Mouse (Mus musculus) MEL (cell line): Measurements from ENCODE around the gene Casq1. TPM values are rescaled to one million over a fixed set of nuclear protein-coding genes. Genes with fewer than 3 reads are reported as not detected.

ENCODE experiments used
- DNase-seq: peaks from one replicate; pipeline ENCODE4 v3.0.0; 2011; ENCODE audit warnings: low read depth, low spot score
- H3K27ac ChIP-seq: 2 replicates; pipeline ENCODE4 v1.5.1; 2012; ENCODE audit warnings: low read depth, mild to moderate bottlenecking, control low read depth, low read length, moderate library complexity; ENCODE audit not compliant: control insufficient read depth
- H3K27me3 ChIP-seq, 2 experiments: fragments of 150-350 bp in 1 of 2; sonication (generic) in 1 of 2; 2 replicates each; pipeline ENCODE4 v1.6.1; 2012; ENCODE audit warnings: low read length in 2 of 2, mild to moderate bottlenecking in 2 of 2, improper control_type of control experiment in 1 of 2, moderate library complexity in 1 of 2; ENCODE audit not compliant: insufficient read depth in 2 of 2, control insufficient read depth in 1 of 2
- H3K36me3 ChIP-seq, 2 experiments: 2 replicates each; pipeline ENCODE4 v1.6.1; 2012 to 2014; ENCODE audit warnings: low read length in 2 of 2, improper control_type of control experiment in 1 of 2, inconsistent platforms in 1 of 2, mild to moderate bottlenecking in 1 of 2; ENCODE audit not compliant: insufficient read depth in 2 of 2, control insufficient read depth in 1 of 2
- H3K4me1 ChIP-seq, 2 experiments: fragments of 150-350 bp in 1 of 2; sonication (generic) in 1 of 2; 2 replicates each; pipeline ENCODE4 v1.6.1; 2012; ENCODE audit warnings: low read length in 2 of 2, improper control_type of control experiment in 1 of 2, mild to moderate bottlenecking in 1 of 2; ENCODE audit not compliant: insufficient read depth in 2 of 2, control insufficient read depth in 1 of 2
- H3K4me3 ChIP-seq, 2 experiments: fragments of 150-350 bp in 1 of 2; sonication (generic) in 1 of 2; 2 replicates each; pipeline ENCODE4 v1.5.1; 2012; ENCODE audit warnings: low read depth in 2 of 2, low read length in 2 of 2, mild to moderate bottlenecking in 2 of 2, moderate library complexity in 2 of 2, control low read depth in 1 of 2, improper control_type of control experiment in 1 of 2; ENCODE audit not compliant: control insufficient read depth in 1 of 2, insufficient read depth in 1 of 2
- H3K79me2 ChIP-seq: 2 replicates; pipeline ENCODE4 v1.6.1; 2012; ENCODE audit warnings: mild to moderate bottlenecking, low read length, moderate library complexity; ENCODE audit not compliant: control insufficient read depth, poor library complexity, insufficient read depth
- H3K9ac ChIP-seq: 2 replicates; pipeline ENCODE4 v1.6.1; 2012; ENCODE audit warnings: low read depth, mild to moderate bottlenecking, control low read depth, low read length, moderate library complexity; ENCODE audit not compliant: control insufficient read depth, poor library complexity, severe bottlenecking
- H3K9me3 ChIP-seq: fragments of 150-350 bp; sonication (generic); replicated peaks from 2 replicates; pipeline ENCODE4 v1.6.1; 2012; ENCODE audit warnings: mild to moderate bottlenecking, low read length, improper control_type of control experiment, moderate library complexity; ENCODE audit not compliant: insufficient read depth
- BHLHE40 ChIP-seq: IDR thresholded peaks from 2 replicates; pipeline ENCODE4 v1.6.1; 2012; ENCODE audit warnings: low read depth, mild to moderate bottlenecking, inconsistent platforms, low read length, improper control_type of control experiment, borderline replicate concordance
- CHD1 ChIP-seq: IDR thresholded peaks from 2 replicates; pipeline ENCODE4 v1.6.1; 2012; ENCODE audit warnings: low read depth, mild to moderate bottlenecking, inconsistent platforms, low read length, improper control_type of control experiment
- CTCF ChIP-seq, 3 experiments: IDR thresholded peaks in 2 of 3; conservative IDR thresholded peaks in 1 of 3; 2 replicates each; pipeline ENCODE4 v1.5.1; 2011 to 2012; ENCODE audit warnings: low read length in 3 of 3, low read depth in 2 of 3, mild to moderate bottlenecking in 2 of 3, improper control_type of control experiment in 1 of 3, inconsistent platforms in 1 of 3, mixed read lengths in 1 of 3, moderate library complexity in 1 of 3; ENCODE audit not compliant: control insufficient read depth in 1 of 3, insufficient read depth in 1 of 3, poor library complexity in 1 of 3, severe bottlenecking in 1 of 3
- E2F4 ChIP-seq: IDR thresholded peaks from 2 replicates; pipeline ENCODE4 v1.6.1; 2011; ENCODE audit warnings: low read depth, low read length, improper control_type of control experiment, borderline replicate concordance
- ELF1 ChIP-seq: IDR thresholded peaks from 2 replicates; pipeline ENCODE4 v1.6.1; 2014; ENCODE audit warnings: low read depth, mild to moderate bottlenecking, inconsistent platforms, low read length, improper control_type of control experiment, moderate library complexity
- EP300 ChIP-seq, 2 experiments: IDR thresholded peaks; 2 replicates each; pipeline ENCODE4 v1.6.1; 2011; ENCODE audit warnings: improper control_type of control experiment in 2 of 2, low read length in 2 of 2, low read depth in 1 of 2, mild to moderate bottlenecking in 1 of 2
- ETS1 ChIP-seq: IDR thresholded peaks from 2 replicates; pipeline ENCODE4 v1.6.1; 2012; ENCODE audit warnings: low read depth, mild to moderate bottlenecking, inconsistent platforms, low read length, improper control_type of control experiment, moderate library complexity
- GABPA ChIP-seq: IDR thresholded peaks from 2 replicates; pipeline ENCODE4 v1.6.1; 2012; ENCODE audit warnings: low read depth, mild to moderate bottlenecking, inconsistent platforms, low read length, improper control_type of control experiment, moderate library complexity
- KAT2A ChIP-seq: conservative IDR thresholded peaks from 2 replicates; pipeline ENCODE4 v1.6.1; 2012; ENCODE audit warnings: low read depth, low read length, improper control_type of control experiment, inconsistent platforms
- MAFK ChIP-seq: IDR thresholded peaks from 2 replicates; pipeline ENCODE4 v1.6.1; 2011; ENCODE audit warnings: low read depth, mild to moderate bottlenecking, low read length, improper control_type of control experiment, borderline replicate concordance
- MAZ ChIP-seq: IDR thresholded peaks from 2 replicates; pipeline ENCODE4 v1.6.1; 2012; ENCODE audit warnings: low read depth, mild to moderate bottlenecking, inconsistent platforms, low read length, improper control_type of control experiment
- MXI1 ChIP-seq: IDR thresholded peaks from 2 replicates; pipeline ENCODE4 v1.6.1; 2011; ENCODE audit warnings: mild to moderate bottlenecking, low read depth, low read length, improper control_type of control experiment
- MYC ChIP-seq: IDR thresholded peaks from 2 replicates; pipeline ENCODE4 v1.6.1; 2011; ENCODE audit warnings: low read depth, mild to moderate bottlenecking, low read length, improper control_type of control experiment, moderate library complexity
- NELFE ChIP-seq: IDR thresholded peaks from 2 replicates; pipeline ENCODE4 v1.6.1; 2011; ENCODE audit warnings: low read depth, low read length, improper control_type of control experiment
- NRF1 ChIP-seq: IDR thresholded peaks from 2 replicates; pipeline ENCODE4 v1.6.1; 2014; ENCODE audit warnings: low read depth, mild to moderate bottlenecking, inconsistent platforms, low read length, improper control_type of control experiment, moderate library complexity; ENCODE audit not compliant: poor library complexity, insufficient read depth, severe bottlenecking
- POLR2A ChIP-seq, 2 experiments: IDR thresholded peaks; 2 replicates each; pipeline ENCODE4 v1.6.1; 2011 to 2012; ENCODE audit warnings: low read length in 2 of 2, mild to moderate bottlenecking in 2 of 2, control low read depth in 1 of 2, improper control_type of control experiment in 1 of 2, low read depth in 1 of 2, moderate library complexity in 1 of 2; ENCODE audit not compliant: control insufficient read depth in 1 of 2, insufficient read depth in 1 of 2, poor library complexity in 1 of 2
- POLR2AphosphoS2 ChIP-seq: IDR thresholded peaks from 2 replicates; pipeline ENCODE4 v1.6.1; 2011; ENCODE audit warnings: low read length, improper control_type of control experiment
- RAD21 ChIP-seq: IDR thresholded peaks from 2 replicates; pipeline ENCODE4 v1.6.1; 2011; ENCODE audit warnings: mild to moderate bottlenecking, low read depth, low read length, improper control_type of control experiment
- SIN3A ChIP-seq: IDR thresholded peaks from 2 replicates; pipeline ENCODE4 v1.6.1; 2012; ENCODE audit warnings: low read length, improper control_type of control experiment, inconsistent platforms
- SMC3 ChIP-seq: IDR thresholded peaks from 2 replicates; pipeline ENCODE4 v1.6.1; 2011; ENCODE audit warnings: low read depth, low read length, improper control_type of control experiment
- TAL1 ChIP-seq: IDR thresholded peaks from 2 replicates; pipeline ENCODE4 v1.6.1; 2012; ENCODE audit warnings: mild to moderate bottlenecking, inconsistent platforms, low read length, moderate library complexity, mixed read lengths
- UBTF ChIP-seq: IDR thresholded peaks from 2 replicates; pipeline ENCODE4 v1.6.1; 2012; ENCODE audit warnings: low read depth, mild to moderate bottlenecking, inconsistent platforms, low read length, improper control_type of control experiment, moderate library complexity, borderline replicate concordance; ENCODE audit not compliant: insufficient read depth
- USF1 ChIP-seq: IDR thresholded peaks from 2 replicates; pipeline ENCODE4 v1.6.1; 2014; ENCODE audit warnings: low read depth, mild to moderate bottlenecking, inconsistent platforms, low read length, improper control_type of control experiment, moderate library complexity
- USF2 ChIP-seq, 2 experiments: IDR thresholded peaks; 2 replicates each; pipeline ENCODE4 v1.6.1; 2011 to 2012; ENCODE audit warnings: improper control_type of control experiment in 2 of 2, low read length in 2 of 2, borderline replicate concordance in 1 of 2, inconsistent platforms in 1 of 2, low read depth in 1 of 2, mild to moderate bottlenecking in 1 of 2; ENCODE audit not compliant: insufficient read depth in 1 of 2
- ZC3H11A ChIP-seq: IDR thresholded peaks from 2 replicates; pipeline ENCODE4 v1.6.1; 2012; ENCODE audit warnings: low read depth, mild to moderate bottlenecking, inconsistent platforms, low read length, improper control_type of control experiment
- ZKSCAN1 ChIP-seq: IDR thresholded peaks from 2 replicates; pipeline ENCODE4 v1.6.1; 2012; ENCODE audit warnings: low read depth, mild to moderate bottlenecking, inconsistent platforms, low read length, improper control_type of control experiment, moderate library complexity
- ZNF384 ChIP-seq: IDR thresholded peaks from 2 replicates; pipeline ENCODE4 v1.6.1; 2012; ENCODE audit warnings: low read depth, mild to moderate bottlenecking, inconsistent platforms, low read length, improper control_type of control experiment
- polyA plus RNA-seq, 2 experiments: library from polyadenylated mRNA; stranded (reverse) in 1 of 2; unstranded in 1 of 2; fragments of >175 nt in 1 of 2; fragments of >200 nt in 1 of 2; gene quantifications; 2 replicates each; pipeline versions ENCODE4 v1.2.1 to v1.2.4; 2012; ENCODE audit warnings: low replicate concordance in 2 of 2, low read depth in 1 of 2; ENCODE audit not compliant: insufficient read length in 2 of 2, insufficient read depth in 1 of 2, missing spikeins in 1 of 2
- total RNA-seq: library from RNA; depleted of rRNA; stranded (reverse); fragments of 300-350 nt; gene quantifications from 2 replicates; pipeline ENCODE4 v1.2.3, GENCODE M21; 2012

Gene Casq1
- total and polyA plus RNA-seq, 3 experiments, result 0.21 TPM; not detected in 2

DNA sequence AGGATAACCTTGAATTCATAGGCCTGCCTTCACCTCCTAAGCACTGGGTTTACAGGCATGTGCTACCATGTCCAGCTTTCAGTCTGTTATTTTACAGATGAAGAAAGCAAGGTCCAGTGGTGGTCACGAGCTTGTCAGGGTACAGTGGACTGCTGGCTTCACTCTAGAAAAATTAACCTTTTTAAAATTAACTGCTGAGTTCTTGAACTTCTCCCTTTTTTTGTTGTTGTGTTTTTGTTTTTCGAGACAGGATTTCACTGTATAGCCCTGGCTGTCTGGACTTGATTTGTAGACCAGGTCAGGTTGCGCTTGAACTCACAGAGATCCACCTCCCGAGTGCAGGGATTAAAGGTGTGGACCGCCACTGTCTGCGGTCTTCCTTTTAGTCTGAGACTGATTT is 56.7 kb downstream of the Casq1 start:
- no peaks in the 10 kb centered on the region for H3K9me3 ChIP-seq
- peaks cover 8% of the 10 kb centered on the region for H3K79me2 ChIP-seq
- TF ChIP-seq SMC3 (no peak), RAD21 (no peak), NRF1 (no peak), UBTF (no peak), USF2 (IDR thresholded peaks at IDR 0.05; ENCODE audit: borderline replicate concordance in 1 of 2, insufficient read depth in 1 of 2, low read depth in 1 of 2, low read length in 2 of 2) (no peak), BHLHE40 (no peak), EP300 (IDR thresholded peaks at IDR 0.05; ENCODE audit: low read depth in 1 of 2, low read length in 2 of 2) (no peak)
- no peak for DNase-seq
- H3K27ac ChIP-seq, result no peak overlapping the region
- H3K4me1 ChIP-seq, result peaks cover 6 to 11% of the 10 kb centered on the region in 2 experiments; a peak in 3 of 4 replicates
- no peak overlapping the region for H3K9ac ChIP-seq
- no peak overlapping the region for H3K4me3 ChIP-seq
- H3K27me3 ChIP-seq, result no peaks in the 10 kb centered on the region
- H3K36me3 ChIP-seq, result peaks cover 17 to 23% of the 10 kb centered on the region in 2 experiments

DNA sequence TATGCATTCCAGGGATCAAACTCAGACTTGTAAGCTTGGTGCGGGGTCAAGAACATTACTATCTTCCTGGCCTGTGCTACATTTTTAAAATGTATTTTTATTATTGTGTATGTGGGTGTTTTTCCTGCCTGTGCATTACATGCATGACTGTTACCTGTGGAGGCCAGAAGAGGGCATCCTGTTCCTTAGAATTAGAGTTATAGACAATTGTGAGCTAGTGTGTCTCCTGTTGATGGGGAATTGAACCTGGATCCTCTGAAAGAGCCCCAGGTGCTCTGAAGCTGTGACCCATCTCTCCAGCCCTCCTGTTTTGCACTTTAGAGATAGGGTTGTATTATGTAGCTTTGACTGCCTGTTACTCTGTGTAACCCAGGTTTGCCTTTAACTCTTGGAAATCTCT is 57.7 kb downstream of the Casq1 start:
- Histone ChIP-seq H3K9me3 (no peaks in the 10 kb centered on the region), H3K27me3 (no peaks in the 10 kb centered on the region), H3K4me3 (no peak overlapping the region), H3K4me1 (peaks cover 6 to 11% of the 10 kb centered on the region in 2 experiments; a peak in 3 of 4 replicates), H3K36me3 (peaks cover 15 to 17% of the 10 kb centered on the region in 2 experiments), H3K9ac (no peak overlapping the region), H3K79me2 (peaks cover 8% of the 10 kb centered on the region), H3K27ac (no peak overlapping the region)
- TF ChIP-seq ZNF384 (no peak), ZC3H11A (peak; percentile 35), CHD1 (no peak), MYC (no peak), GABPA (no peak), USF1 (no peak), POLR2A (IDR thresholded peaks at IDR 0.05; ENCODE audit: control insufficient read depth in 1 of 2, insufficient read depth in 1 of 2, low read depth in 1 of 2, low read length in 2 of 2, poor library complexity in 1 of 2) (no peak), KAT2A (no peak), SIN3A (no peak), ELF1 (no peak), POLR2AphosphoS2 (no peak), EP300 (IDR thresholded peaks at IDR 0.05; ENCODE audit: low read depth in 1 of 2, low read length in 2 of 2) (no peak), TAL1 (no peak), SMC3 (peak; percentile 55), RAD21 (peak; percentile 56), MAFK (no peak), CTCF (IDR thresholded peaks at IDR 0.05 in 2 of 3, conservative IDR thresholded peaks at IDR 0.05 in 1 of 3; ENCODE audit: control insufficient read depth in 1 of 3, insufficient read depth in 1 of 3, low read depth in 2 of 3, low read length in 3 of 3, poor library complexity in 1 of 3, severe bottlenecking in 1 of 3) (peak in 2 of 3 experiments; percentile 33 to 67; a peak in 3 of 6 replicates), E2F4 (no peak), MAZ (no peak), ZKSCAN1 (no peak), MXI1 (no peak), ETS1 (no peak), NELFE (no peak)
- DNase-seq, result peak; percentile 59
